Mouse (Mus musculus): ENCODE data around the gene Khdc1b.

- TF ChIP-seq POLR2A (IDR thresholded peaks at IDR 0.05; ENCODE audit: borderline replicate concordance, extremely low read depth, low read depth, low read length) = no peak
- TF ChIP-seq CTCF (IDR thresholded peaks at IDR 0.05; ENCODE audit: insufficient read depth, low read length) = no peak
Observed at GRCm38 (mm10) chr1:21407266-21407665, 23.9 kb downstream of the Khdc1b start.
